Mouse (Mus musculus): ENCODE data around the gene Cfap52. TPM values are rescaled to one million over a fixed set of nuclear protein-coding genes. Genes with fewer than 3 reads are reported as not detected.
A peak's percentile ranks its signal among the peaks of the same experiment; 100 is the strongest.

Cfap52 gene
- polyA plus RNA-seq, 1 experiment from 2014 or later = 0.42 TPM

DNA sequence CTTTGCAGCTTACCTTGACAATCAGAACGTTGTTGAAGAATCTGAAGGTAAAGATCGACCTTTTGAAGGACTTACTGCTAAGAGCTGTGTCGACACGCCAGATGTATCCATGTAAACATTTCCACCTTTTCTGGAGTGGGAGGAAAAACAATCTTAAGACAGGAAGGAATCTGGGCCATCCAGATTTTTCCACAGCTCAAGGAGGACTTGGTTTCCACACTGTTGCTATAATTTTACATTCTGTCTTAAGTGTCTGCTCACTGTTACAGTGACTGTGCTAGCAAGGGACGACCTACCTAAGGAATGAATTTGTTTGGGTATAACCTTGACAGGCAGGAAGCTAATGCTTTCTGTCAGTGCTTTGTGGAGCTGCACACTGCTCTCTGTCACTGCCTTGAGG is 7.8 kb upstream of the Cfap52 start:
- H3K4me2 ChIP-seq = no peak overlapping the region
- no peaks in the 10 kb centered on the region for H3K27me3 ChIP-seq
- H3K9me3 ChIP-seq (replicated peaks) = no peaks in the 10 kb centered on the region
- no peak overlapping the region for H3K9ac ChIP-seq
- no peak for ATAC-seq (replicated peaks; ENCODE audit: insufficient number of reproducible peaks, insufficient read depth, low FRiP score, low read depth)
- H3K36me3 ChIP-seq = peaks cover 17% of the 10 kb centered on the region
- H3K27ac ChIP-seq = peak overlapping the region; percentile 87
- no peak overlapping the region for H3K4me3 ChIP-seq
- 69% methylated on average over 5 of the region's 5 CpGs for WGBS
- H3K4me1 ChIP-seq (replicated peaks) = peaks cover 14% of the 10 kb centered on the region

DNA sequence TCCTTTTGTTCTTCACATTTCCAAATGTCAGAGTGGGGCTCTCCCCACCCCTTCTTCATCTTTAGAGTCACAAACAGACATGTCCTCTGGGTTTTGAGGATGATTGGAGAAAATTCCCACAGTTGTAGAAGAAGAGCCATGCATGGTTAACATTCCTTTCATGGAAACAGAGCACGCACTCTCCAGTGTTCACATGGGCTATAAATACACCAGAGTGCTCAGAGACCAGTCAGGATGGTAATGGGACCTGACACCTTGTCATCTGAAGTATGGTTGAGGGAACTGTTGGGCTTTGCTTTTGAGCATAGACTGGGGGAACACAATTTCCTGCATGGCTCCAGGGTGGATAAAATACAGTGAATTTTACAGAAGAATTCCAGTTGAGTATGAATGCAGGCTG is 7.2 kb upstream of the Cfap52 start:
- H3K27ac ChIP-seq = peak overlapping the region; percentile 87
- H3K36me3 ChIP-seq = peaks cover 17% of the 10 kb centered on the region
- ATAC-seq (replicated peaks; ENCODE audit: insufficient number of reproducible peaks, insufficient read depth, low FRiP score, low read depth) = peak; percentile 74; the same call in 1 of the 2 replicates
- no peaks in the 10 kb centered on the region for H3K27me3 ChIP-seq
- 39% methylated on average over 1 of the region's 1 CpGs for WGBS
- H3K9me3 ChIP-seq (replicated peaks) = no peaks in the 10 kb centered on the region
- no peak overlapping the region for H3K9ac ChIP-seq
- H3K4me2 ChIP-seq = no peak overlapping the region
- peaks cover 19% of the 10 kb centered on the region for H3K4me1 ChIP-seq (replicated peaks)
- no peak overlapping the region for H3K4me3 ChIP-seq

DNA sequence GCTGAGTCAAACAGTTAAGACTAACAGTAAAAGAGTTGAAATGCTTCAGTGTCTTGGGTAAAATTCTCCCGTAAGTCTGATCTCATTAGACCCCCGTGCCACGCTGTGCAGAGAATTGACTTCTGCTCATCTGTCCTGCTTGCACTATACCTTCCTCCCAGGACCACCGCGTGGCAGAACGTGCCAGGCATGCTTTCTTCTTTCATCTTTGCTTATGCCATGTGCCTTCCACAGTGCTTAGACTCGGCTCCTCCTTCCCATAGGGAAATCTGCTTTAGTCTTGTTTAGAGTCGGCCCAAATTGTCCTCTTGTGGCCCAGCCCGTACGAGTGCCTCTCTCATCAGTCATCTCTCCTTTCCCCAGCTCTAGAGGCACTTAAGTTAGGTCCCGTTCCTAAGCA is 2.4 kb upstream of the Cfap52 start:
- H3K27me3 ChIP-seq = no peaks in the 10 kb centered on the region
- H3K9me3 ChIP-seq (replicated peaks) = no peaks in the 10 kb centered on the region
- H3K4me3 ChIP-seq = no peak overlapping the region
- WGBS = 59% methylated on average over 11 of the region's 11 CpGs
- ATAC-seq (replicated peaks; ENCODE audit: insufficient number of reproducible peaks, insufficient read depth, low FRiP score, low read depth) = no peak
- no peak overlapping the region for H3K4me2 ChIP-seq
- peaks cover 11% of the 10 kb centered on the region for H3K36me3 ChIP-seq
- peaks cover 23% of the 10 kb centered on the region for H3K4me1 ChIP-seq (replicated peaks)
- no peak overlapping the region for H3K27ac ChIP-seq
- H3K9ac ChIP-seq = no peak overlapping the region

DNA sequence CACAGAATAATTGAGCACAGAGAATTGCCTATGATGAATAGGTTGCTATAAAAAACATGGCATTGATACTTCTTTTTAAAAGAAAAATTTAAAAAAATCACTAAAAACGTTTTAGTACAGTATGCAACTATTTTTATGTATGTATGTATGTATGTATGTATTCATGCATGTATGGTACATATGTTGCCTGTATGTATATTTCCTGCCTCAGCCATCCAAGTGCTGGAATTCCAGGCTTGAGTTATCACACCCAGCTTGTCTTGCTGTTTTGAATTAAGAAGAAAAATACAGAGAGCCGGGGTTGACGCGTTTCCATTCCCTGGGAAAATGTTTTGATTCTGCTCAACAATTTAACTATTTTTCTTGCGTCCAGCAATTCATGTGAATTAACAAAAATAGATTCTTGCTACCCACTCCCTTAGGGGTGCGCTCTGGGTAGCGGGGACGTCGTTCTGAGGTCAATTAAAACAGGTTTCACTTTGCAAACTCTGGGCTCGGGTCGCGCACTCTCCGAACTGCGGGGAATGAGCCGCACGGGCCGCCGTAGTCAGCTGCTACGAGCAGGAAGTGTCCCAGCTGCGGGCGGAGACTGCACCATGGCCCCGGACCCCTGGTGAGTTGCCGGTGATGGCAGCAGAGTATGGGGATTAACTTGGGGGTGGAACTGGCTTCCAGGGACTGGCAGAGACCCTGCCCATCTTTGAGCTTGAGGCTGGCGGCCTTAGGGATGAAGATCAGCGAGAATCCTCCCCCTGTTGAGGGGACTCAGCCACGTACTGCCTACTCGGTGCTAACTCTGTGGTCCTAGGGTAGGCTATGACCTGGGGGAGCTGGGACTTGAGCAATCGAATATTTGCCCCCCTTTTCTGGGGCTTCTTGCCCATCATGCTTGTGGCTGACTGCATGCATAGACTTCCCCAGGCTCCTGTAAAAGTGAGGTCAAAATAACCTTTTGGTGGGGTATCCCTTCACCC is 741 bp upstream of the Cfap52 start, which contains the start of gene Stx8:
TSS of gene Stx8 (plus strand) at position 289 of the 974 bp plus-strand sequence.
- Histone ChIP-seq H3K4me1 (replicated peaks) (peaks cover 17% of the 10 kb centered on the region), H3K9ac (peak within 1 kb of the TSS; percentile 89), H3K27me3 (no peaks in the 10 kb centered on the region), H3K9me3 (replicated peaks) (no peaks in the 10 kb centered on the region), H3K4me3 (peak within 1 kb of the TSS; percentile 88), H3K36me3 (peaks cover 7% of the 10 kb centered on the region), H3K4me2 (peak within 1 kb of the TSS; percentile 75), H3K27ac (peak within 1 kb of the TSS; percentile 61; the same call in 1 of the 2 replicates)
- peak; percentile 65; the same call in 1 of the 2 replicates for ATAC-seq (replicated peaks; ENCODE audit: insufficient number of reproducible peaks, insufficient read depth, low FRiP score, low read depth)
- under 1% methylated on average over 28 of the region's 28 CpGs for WGBS

DNA sequence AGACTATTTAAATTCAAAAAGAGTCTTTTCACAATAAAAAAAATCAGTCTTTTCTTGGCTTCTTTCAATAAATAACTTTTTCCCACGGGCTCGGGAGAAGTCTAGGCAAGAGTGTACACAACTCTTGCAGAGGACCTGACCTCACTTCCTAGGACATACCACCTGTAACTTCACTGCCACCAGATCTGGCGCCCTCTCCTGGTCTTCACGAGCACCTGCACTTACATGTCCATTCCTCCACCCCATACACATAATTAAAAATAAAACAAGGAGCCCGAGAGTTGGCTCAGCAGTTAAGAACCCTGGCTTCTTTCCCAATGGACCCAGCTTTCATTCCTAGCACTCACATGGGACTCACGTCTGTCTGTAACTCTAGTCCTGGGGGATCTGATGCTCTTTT is 1.3 kb downstream of the Cfap52 start:
- no peaks in the 10 kb centered on the region for H3K27me3 ChIP-seq
- H3K4me3 ChIP-seq = no peak overlapping the region
- WGBS = 67% methylated on average over 6 of the region's 6 CpGs
- H3K9ac ChIP-seq = no peak overlapping the region
- H3K27ac ChIP-seq = no peak overlapping the region
- no peak overlapping the region for H3K4me2 ChIP-seq
- no peak for ATAC-seq (replicated peaks; ENCODE audit: insufficient number of reproducible peaks, insufficient read depth, low FRiP score, low read depth)
- H3K36me3 ChIP-seq = no peaks in the 10 kb centered on the region
- H3K9me3 ChIP-seq (replicated peaks) = no peaks in the 10 kb centered on the region
- peaks cover 17% of the 10 kb centered on the region for H3K4me1 ChIP-seq (replicated peaks)

DNA sequence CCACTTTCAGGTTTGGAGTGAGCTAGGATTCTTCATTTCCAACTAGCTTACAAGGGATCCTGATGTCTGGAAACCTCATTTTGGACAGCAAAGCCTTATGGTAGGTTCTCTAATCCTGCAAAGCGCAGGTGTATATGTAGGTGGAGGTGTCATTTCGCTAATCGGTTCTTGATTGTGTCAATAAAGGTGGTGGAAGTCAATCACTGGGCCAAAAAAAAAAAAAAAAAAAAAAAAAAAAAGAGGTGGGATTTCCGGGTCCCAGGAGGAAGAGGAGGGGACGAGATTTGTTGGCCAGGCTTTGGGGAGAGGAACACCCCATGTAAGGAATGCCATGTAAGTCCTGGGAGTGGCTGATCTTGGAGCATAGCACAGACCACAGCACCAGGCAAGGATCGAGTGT is 11.0 kb downstream of the Cfap52 start:
- H3K4me3 ChIP-seq = no peak overlapping the region
- no peak overlapping the region for H3K9ac ChIP-seq
- no peak overlapping the region for H3K27ac ChIP-seq
- 79% methylated on average over 6 of the region's 6 CpGs for WGBS
- no peak overlapping the region for H3K4me2 ChIP-seq
- no peaks in the 10 kb centered on the region for H3K36me3 ChIP-seq
- H3K9me3 ChIP-seq (replicated peaks) = no peaks in the 10 kb centered on the region
- no peaks in the 10 kb centered on the region for H3K27me3 ChIP-seq
- H3K4me1 ChIP-seq (replicated peaks) = 0 out of 2 replicates have a peak, but pooled peaks cover 6% of the 10 kb centered on the region
- no peak for ATAC-seq (replicated peaks; ENCODE audit: insufficient number of reproducible peaks, insufficient read depth, low FRiP score, low read depth)

DNA sequence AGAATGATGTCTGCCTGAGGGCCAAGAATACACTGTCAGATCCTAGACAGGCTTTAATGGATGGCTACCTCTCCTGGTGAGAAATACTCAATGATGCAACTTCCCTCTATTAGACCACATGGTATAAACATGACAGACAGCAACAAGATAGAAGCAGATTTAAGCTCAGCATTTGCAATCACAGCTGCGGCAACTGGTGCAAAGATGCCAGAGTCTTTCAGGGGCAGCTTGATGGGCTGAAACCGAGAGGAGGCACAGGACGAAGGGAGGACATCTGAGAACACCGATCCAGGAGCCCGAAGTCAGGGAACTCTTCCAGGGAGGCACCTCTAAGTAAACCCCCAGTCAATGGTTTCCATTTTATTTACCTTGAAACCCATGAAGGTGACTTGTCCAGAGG is 11.8 kb downstream of the Cfap52 start:
- 0 out of 2 replicates have a peak, but pooled peaks cover 6% of the 10 kb centered on the region for H3K4me1 ChIP-seq (replicated peaks)
- H3K4me3 ChIP-seq = no peak overlapping the region
- no peaks in the 10 kb centered on the region for H3K9me3 ChIP-seq (replicated peaks)
- WGBS = 81% methylated on average over 5 of the region's 5 CpGs
- no peaks in the 10 kb centered on the region for H3K36me3 ChIP-seq
- H3K9ac ChIP-seq = no peak overlapping the region
- H3K4me2 ChIP-seq = no peak overlapping the region
- ATAC-seq (replicated peaks; ENCODE audit: insufficient number of reproducible peaks, insufficient read depth, low FRiP score, low read depth) = no peak
- H3K27me3 ChIP-seq = no peaks in the 10 kb centered on the region
- H3K27ac ChIP-seq = no peak overlapping the region

DNA sequence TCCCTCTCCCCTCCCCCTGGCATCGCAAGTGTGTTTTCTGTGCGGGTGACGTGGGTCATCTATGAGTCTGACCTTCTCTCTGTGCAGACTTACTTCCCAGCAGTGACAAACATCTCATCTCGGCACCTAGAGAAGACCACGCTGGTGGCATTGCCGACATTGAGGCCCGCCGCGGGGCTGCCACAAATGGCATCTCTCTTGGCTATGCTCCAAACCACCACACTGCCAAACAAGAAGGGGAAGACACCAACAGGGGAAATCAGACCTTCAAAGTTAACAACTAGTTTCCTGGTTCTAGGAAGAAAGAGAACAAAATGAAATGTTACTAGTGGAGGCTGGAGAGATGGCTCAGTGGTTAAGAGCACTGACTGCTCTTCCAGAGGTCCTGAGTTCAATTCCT is 16.0 kb downstream of the Cfap52 start:
- H3K4me1 ChIP-seq (replicated peaks) = peaks cover 14% of the 10 kb centered on the region
- H3K9me3 ChIP-seq (replicated peaks) = no peaks in the 10 kb centered on the region
- H3K4me3 ChIP-seq = no peak overlapping the region
- H3K4me2 ChIP-seq = no peak overlapping the region
- no peak for ATAC-seq (replicated peaks; ENCODE audit: insufficient number of reproducible peaks, insufficient read depth, low FRiP score, low read depth)
- 74% methylated on average over 9 of the region's 9 CpGs for WGBS
- H3K27me3 ChIP-seq = no peaks in the 10 kb centered on the region
- H3K9ac ChIP-seq = no peak overlapping the region
- H3K27ac ChIP-seq = no peak overlapping the region
- H3K36me3 ChIP-seq = no peaks in the 10 kb centered on the region

DNA sequence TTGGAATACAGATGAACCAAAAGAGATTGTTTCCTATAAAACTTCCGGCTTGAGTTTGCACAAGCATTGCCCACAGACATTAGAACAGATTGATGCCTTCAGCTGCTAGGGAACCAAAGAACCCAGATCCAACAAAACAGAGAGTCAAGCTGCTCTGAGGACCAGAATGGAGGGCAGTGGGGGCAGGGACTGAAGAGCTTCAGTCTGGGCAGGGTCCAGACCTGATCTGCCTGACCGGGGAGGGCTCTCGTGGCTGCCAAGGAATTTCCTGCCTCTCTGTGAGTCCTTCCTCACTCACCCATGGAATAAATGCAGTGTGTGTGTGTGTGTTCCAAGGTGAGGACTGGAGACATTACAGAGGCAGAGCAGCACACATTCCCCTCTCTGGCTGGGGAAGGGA is 17.2 kb downstream of the Cfap52 start:
- WGBS = 36% methylated on average over 3 of the region's 3 CpGs
- no peak overlapping the region for H3K27ac ChIP-seq
- no peak overlapping the region for H3K9ac ChIP-seq
- ATAC-seq (replicated peaks; ENCODE audit: insufficient number of reproducible peaks, insufficient read depth, low FRiP score, low read depth) = no peak
- no peaks in the 10 kb centered on the region for H3K9me3 ChIP-seq (replicated peaks)
- no peak overlapping the region for H3K4me3 ChIP-seq
- no peaks in the 10 kb centered on the region for H3K27me3 ChIP-seq
- H3K36me3 ChIP-seq = no peaks in the 10 kb centered on the region
- peaks cover 14% of the 10 kb centered on the region for H3K4me1 ChIP-seq (replicated peaks)
- H3K4me2 ChIP-seq = no peak overlapping the region

DNA sequence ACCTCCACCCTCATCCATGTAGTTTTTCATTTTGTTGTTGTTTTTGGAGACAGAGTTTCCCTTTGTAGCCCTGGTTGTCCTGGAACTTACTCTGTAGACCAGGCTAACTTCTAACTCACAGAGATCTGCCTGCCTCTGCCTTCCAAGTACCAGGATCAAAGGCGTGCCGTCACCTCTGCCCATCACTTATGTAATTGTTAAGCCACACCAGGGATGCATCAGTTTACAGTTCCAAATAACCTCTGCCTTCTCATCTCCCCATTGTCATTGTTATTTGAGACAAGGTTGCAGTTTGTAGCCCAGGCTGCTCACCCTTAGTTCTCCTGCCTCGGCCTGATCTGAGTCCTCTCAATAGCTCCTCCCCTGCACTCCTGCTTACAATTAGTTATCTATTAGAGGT is 33.3 kb downstream of the Cfap52 start:
- WGBS = 88% methylated on average over 3 of the region's 3 CpGs
- Histone ChIP-seq H3K4me1 (replicated peaks) (no peaks in the 10 kb centered on the region), H3K4me2 (no peak overlapping the region), H3K9ac (no peak overlapping the region), H3K9me3 (replicated peaks) (no peaks in the 10 kb centered on the region), H3K36me3 (no peaks in the 10 kb centered on the region), H3K27me3 (no peaks in the 10 kb centered on the region), H3K4me3 (no peak overlapping the region), H3K27ac (no peak overlapping the region)
- no peak for ATAC-seq (replicated peaks; ENCODE audit: insufficient number of reproducible peaks, insufficient read depth, low FRiP score, low read depth)

DNA sequence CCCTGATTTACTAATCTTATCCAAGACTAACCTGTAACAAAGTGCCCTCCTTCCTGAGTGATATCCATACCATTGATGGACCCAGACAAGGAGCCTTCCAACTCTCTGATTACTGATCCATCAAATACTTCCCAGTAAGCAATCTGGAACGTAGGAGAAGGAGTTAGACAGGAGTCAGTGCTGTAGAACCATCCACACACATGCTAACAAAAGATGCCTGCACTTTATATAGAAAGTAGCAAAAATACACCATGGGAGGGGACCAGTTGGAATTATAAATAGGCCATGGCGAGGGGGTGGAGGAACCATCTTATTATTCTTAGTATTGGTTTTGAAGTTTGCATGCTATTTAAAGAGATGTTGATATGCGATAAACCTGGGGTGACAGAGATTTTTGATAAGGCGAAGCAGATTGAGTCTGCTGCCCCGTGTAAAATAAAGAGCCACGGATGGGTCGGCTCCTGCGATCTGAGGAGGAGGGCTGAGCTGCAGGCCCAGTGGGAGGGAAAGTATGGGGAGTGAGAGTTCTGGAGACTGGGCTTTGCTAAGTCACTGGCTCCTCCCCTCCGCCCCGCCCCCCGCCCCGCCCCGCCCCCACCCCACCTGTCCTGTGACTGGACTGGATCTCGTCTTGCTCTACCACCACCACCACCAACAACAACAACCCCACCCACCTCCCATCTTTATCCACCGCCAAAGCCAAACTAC is 38.9 kb downstream of the Cfap52 start:
- H3K27ac ChIP-seq = no peak overlapping the region
- no peak for ATAC-seq (replicated peaks; ENCODE audit: insufficient number of reproducible peaks, insufficient read depth, low FRiP score, low read depth)
- H3K4me2 ChIP-seq = peak overlapping the region; percentile 30; the same call in 1 of the 2 replicates

More for the DNA sequence above, 38.9 kb downstream of the Cfap52 start:
- no peaks in the 10 kb centered on the region for H3K36me3 ChIP-seq
- H3K4me3 ChIP-seq = no peak overlapping the region
- peaks cover 6% of the 10 kb centered on the region for H3K4me1 ChIP-seq (replicated peaks)
- H3K27me3 ChIP-seq = no peaks in the 10 kb centered on the region
- H3K9ac ChIP-seq = no peak overlapping the region
- WGBS = 14% methylated on average over 11 of the region's 15 CpGs
- no peaks in the 10 kb centered on the region for H3K9me3 ChIP-seq (replicated peaks)
